Mouse (Mus musculus) heart, embryonic 11.5 days (tissue): ENCODE results near the gene Nkain2. TPM values are rescaled to one million over a fixed set of nuclear protein-coding genes. Genes with fewer than 3 reads are reported as not detected.

Experiments
- ATAC-seq: fragments of 200-750 bp; cut with Nextera tagmentation; replicated peaks from 2 replicates; pipeline ENCODE4 v1.8.0; 2017; ENCODE audit warnings: moderate library complexity; ENCODE audit not compliant: insufficient number of reproducible peaks, low FRiP score, low TSS enrichment
- H3K27ac ChIP-seq: fragments of 300-500 bp; sonication (generic); 2 replicates; pipeline ENCODE4 v1.5.1; 2014; ENCODE audit warnings: mild to moderate bottlenecking, low read depth, low read length
- H3K27me3 ChIP-seq: fragments of 300-500 bp; sonication (generic); 2 replicates; pipeline ENCODE4 v1.6.1; 2014; ENCODE audit warnings: mild to moderate bottlenecking, low read length, mixed read lengths; ENCODE audit not compliant: control insufficient read depth, insufficient read depth
- H3K36me3 ChIP-seq: fragments of 300-500 bp; sonication (generic); 2 replicates; pipeline ENCODE4 v1.6.1; 2014; ENCODE audit warnings: mild to moderate bottlenecking, low read length, moderate library complexity, mixed read lengths; ENCODE audit not compliant: control insufficient read depth, insufficient read depth
- H3K4me1 ChIP-seq: fragments of 300-500 bp; sonication (generic); 2 replicates; pipeline ENCODE4 v1.6.1; 2014; ENCODE audit warnings: low read length; ENCODE audit not compliant: control insufficient read depth, insufficient read depth
- H3K4me2 ChIP-seq: fragments of 300-500 bp; sonication (generic); 2 replicates; pipeline ENCODE4 v1.6.1; 2014; ENCODE audit warnings: mild to moderate bottlenecking, moderate library complexity
- H3K4me3 ChIP-seq: fragments of 300-500 bp; sonication (generic); 2 replicates; pipeline ENCODE4 v1.5.1; 2014; ENCODE audit warnings: low read depth, low read length
- H3K9ac ChIP-seq: fragments of 300-500 bp; sonication (generic); 2 replicates; pipeline ENCODE4 v1.6.1; 2014; ENCODE audit warnings: mild to moderate bottlenecking, low read depth, low read length, moderate library complexity
- H3K9me3 ChIP-seq: fragments of 300-500 bp; sonication (generic); replicated peaks from 2 replicates; pipeline ENCODE4 v1.6.1; 2016; ENCODE audit warnings: low read length; ENCODE audit not compliant: control insufficient read depth
- WGBS: fragments of 180-500 bp; shearing (Covaris S2); extraction: QIAGEN DNeasy Blood & Tissue Kit; methylation state at CpG from one replicate; pipeline ENCODE4 v1.1.7; 2014; ENCODE audit not compliant: insufficient replicate concordance; 5-methylcytosine and 5-hydroxymethylcytosine counted together
- polyA plus RNA-seq: library from polyadenylated mRNA; unstranded; fragments of >200 nt; fragmentation: Nextera tagmentation; extraction: Ambion mirVana; gene quantifications from 2 replicates; pipeline ENCODE4 v1.2.1, GENCODE M21; 2014

Nkain2 gene
- polyA plus RNA-seq, 1 experiment from 2014 or later, result 0.76 TPM

DNA sequence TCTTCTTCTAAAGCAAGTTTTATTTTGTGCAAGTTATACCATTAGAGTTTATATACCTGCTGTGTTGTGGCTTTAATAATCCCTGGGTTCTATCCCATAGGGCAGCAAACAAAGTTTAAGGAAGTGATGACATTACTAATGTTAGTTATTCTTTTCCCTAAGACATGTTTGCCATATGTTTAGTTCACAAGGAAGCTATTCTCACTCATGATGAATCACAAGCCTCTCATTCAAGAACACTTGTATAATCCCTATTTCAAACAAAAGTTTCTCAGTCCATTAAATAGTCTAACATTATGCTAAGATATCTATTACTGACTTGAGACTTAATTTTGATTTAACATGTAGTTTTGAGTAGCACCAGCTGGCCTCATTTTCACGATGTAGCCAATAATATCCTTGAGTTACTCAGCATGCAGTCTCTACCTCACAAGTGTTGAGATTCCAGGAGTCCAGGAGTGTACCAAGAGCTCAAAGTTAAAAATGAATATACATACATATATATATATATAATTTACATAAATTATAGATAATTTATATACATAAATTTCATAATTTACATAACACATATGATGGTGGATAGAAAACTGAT is 395.6 kb downstream of the Nkain2 start:
- Histone ChIP-seq H3K36me3 (no peaks in the 10 kb centered on the region), H3K4me1 (no peaks in the 10 kb centered on the region), H3K9ac (no peak overlapping the region), H3K4me3 (no peak overlapping the region), H3K27me3 (no peaks in the 10 kb centered on the region), H3K9me3 (no peaks in the 10 kb centered on the region), H3K4me2 (no peak overlapping the region), H3K27ac (no peak overlapping the region)
- 75% methylated on average over 1 of the region's 1 CpGs for WGBS
- ATAC-seq, result no peak

- WGBS, result 55% methylated on average over 1 of the region's 1 CpGs
- Histone ChIP-seq H3K4me2 (no peak overlapping the region), H3K9me3 (no peaks in the 10 kb centered on the region), H3K27me3 (no peaks in the 10 kb centered on the region), H3K4me1 (no peaks in the 10 kb centered on the region), H3K27ac (no peak overlapping the region), H3K9ac (no peak overlapping the region), H3K36me3 (no peaks in the 10 kb centered on the region), H3K4me3 (no peak overlapping the region)
- no peak for ATAC-seq
Observed at GRCm38 (mm10) chr10:32493600-32493999, 396.7 kb downstream of the Nkain2 start.

DNA sequence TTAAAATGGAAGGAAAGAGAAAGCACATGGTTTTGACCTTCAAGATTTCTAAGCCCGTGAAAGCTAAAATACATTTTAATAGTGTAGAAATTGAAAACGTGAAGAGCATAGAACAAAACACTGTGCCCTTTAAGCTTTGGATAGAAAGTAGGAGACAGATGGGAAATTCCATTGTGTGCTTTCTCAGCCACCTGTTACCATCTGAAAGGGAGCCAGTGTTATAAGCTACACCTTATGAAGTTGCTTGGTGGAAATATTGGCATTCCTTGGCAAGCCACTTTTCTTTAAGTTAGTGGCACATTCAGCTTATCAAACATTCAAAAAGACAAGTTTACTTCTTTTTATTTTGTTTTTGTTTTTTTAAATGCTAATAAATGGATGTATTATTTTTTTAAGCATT is 427.5 kb downstream of the Nkain2 start:
- H3K27me3 ChIP-seq, result no peaks in the 10 kb centered on the region
- no peaks in the 10 kb centered on the region for H3K4me1 ChIP-seq
- H3K4me3 ChIP-seq, result no peak overlapping the region
- ATAC-seq, result no peak
- no peaks in the 10 kb centered on the region for H3K9me3 ChIP-seq
- no peaks in the 10 kb centered on the region for H3K36me3 ChIP-seq
- no peak overlapping the region for H3K27ac ChIP-seq
- no peak overlapping the region for H3K4me2 ChIP-seq
- WGBS, result 79% methylated on average over 2 of the region's 2 CpGs
- no peak overlapping the region for H3K9ac ChIP-seq

DNA sequence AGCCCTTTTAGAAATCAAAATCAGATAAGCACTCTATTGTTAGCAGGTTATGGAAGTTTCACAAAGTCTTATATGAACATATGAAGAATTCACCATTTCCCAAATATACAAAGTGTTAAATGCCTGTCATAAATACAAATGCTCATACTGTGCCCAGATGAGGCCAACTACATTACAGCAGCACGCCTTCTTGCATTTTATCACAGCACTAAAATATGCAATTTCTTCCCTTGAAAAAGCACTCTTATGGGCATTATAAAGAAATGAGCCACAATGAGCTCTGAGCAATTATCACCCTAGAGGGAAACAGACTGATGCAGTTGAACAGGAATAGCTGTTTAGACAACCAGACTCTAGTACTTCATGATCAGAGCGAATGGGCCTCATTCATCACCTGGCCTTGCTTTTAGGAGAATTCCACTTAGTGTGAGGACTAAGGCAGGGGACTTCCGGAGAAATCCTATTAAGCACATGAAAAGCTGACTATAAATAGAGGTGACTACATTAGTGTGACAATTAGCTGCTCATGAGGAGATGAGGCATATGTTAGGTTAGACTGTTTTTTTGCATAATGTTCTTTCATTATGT is 450.2 kb downstream of the Nkain2 start:
- H3K9ac ChIP-seq, result no peak overlapping the region
- no peaks in the 10 kb centered on the region for H3K9me3 ChIP-seq
- no peak overlapping the region for H3K4me3 ChIP-seq
- no peak overlapping the region for H3K27ac ChIP-seq
- no peaks in the 10 kb centered on the region for H3K27me3 ChIP-seq
- 66% methylated on average over 3 of the region's 3 CpGs for WGBS
- ATAC-seq, result no peak
- no peaks in the 10 kb centered on the region for H3K36me3 ChIP-seq
- no peak overlapping the region for H3K4me2 ChIP-seq
- no peaks in the 10 kb centered on the region for H3K4me1 ChIP-seq

DNA sequence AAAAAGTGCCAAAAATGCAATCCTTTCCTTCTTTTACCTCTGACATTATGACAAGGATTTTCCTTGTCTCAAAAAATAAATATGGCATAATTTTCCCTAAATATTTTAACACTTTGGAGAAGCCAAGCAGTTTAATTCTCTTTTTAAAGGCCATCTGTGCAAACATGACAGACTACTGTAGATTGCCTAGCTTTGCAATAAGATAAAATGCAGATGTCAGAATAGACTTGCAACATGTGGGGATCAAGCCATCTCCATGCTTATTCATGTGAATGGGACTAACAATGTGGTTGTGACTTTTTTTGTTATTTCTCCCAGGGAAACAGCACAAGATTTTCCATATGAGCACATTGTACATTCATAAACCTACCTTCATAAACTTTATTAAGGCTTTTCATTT is 476.0 kb downstream of the Nkain2 start:
- Histone ChIP-seq H3K4me2 (no peak overlapping the region), H3K9ac (no peak overlapping the region), H3K36me3 (no peaks in the 10 kb centered on the region), H3K27me3 (no peaks in the 10 kb centered on the region), H3K4me3 (no peak overlapping the region), H3K27ac (no peak overlapping the region), H3K4me1 (no peaks in the 10 kb centered on the region), H3K9me3 (no peaks in the 10 kb centered on the region)
- ATAC-seq, result no peak

DNA sequence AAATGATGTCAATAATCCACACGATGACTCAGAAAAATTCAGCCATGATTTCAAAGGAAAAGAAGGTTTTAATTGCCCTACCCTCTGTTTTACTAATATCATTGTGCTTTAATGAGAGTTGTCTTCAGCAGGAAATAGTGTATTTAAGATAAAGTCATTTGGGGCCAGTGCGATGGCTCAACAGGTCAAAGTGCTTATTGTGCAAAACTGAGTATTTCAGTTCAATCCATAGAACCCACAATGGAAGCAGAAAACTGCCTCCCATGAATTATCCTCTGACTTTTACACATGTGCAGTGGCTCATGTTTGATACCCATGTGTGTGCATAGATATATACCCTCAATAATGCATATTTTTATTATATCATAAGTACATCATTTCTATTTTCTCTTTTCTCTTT is 478.9 kb downstream of the Nkain2 start:
- WGBS, result 89% methylated on average over 2 of the region's 2 CpGs
- H3K27ac ChIP-seq, result no peak overlapping the region
- H3K9ac ChIP-seq, result no peak overlapping the region
- H3K27me3 ChIP-seq, result no peaks in the 10 kb centered on the region
- no peak overlapping the region for H3K4me2 ChIP-seq
- H3K36me3 ChIP-seq, result no peaks in the 10 kb centered on the region
- no peak for ATAC-seq
- H3K4me3 ChIP-seq, result no peak overlapping the region
- H3K9me3 ChIP-seq, result no peaks in the 10 kb centered on the region
- H3K4me1 ChIP-seq, result no peaks in the 10 kb centered on the region

- ATAC-seq, result no peak
- Histone ChIP-seq H3K9me3 (no peaks in the 10 kb centered on the region), H3K27me3 (no peaks in the 10 kb centered on the region), H3K36me3 (no peaks in the 10 kb centered on the region), H3K4me2 (no peak overlapping the region), H3K4me1 (no peaks in the 10 kb centered on the region), H3K4me3 (no peak overlapping the region), H3K9ac (no peak overlapping the region), H3K27ac (no peak overlapping the region)
- 72% methylated on average over 1 of the region's 1 CpGs for WGBS
Observed at GRCm38 (mm10) chr10:32400961-32401360, 489.3 kb downstream of the Nkain2 start.

DNA sequence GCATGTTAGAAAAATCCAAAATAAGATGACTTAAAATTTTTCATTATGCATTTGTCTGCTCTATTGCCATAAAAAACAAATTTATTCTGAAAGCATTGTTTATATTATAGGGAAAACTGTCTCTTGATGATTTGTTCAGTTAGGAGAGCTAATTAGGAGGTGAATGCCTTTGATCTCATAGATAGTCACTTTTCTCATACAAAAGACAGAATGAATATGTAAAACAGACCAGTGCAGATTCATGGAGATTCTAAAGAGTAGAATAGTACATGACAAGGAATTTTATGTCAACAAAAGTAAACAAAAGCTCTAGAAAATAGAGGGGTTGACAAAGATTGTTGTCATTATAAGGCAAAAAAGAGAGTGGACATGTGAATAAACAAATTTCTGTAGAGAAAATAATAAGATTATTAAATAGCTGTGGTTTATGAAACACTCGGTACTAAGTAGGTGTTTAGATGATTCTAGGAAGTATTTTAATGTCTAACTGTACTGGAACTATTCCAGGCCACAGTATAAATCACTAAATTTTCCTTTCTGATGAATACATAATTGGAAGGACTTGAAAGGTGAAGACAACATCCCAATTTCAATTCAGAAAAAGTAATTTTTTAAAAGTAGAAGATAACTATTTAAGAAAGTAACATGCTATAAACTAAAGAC is 496.3 kb downstream of the Nkain2 start:
- H3K9ac ChIP-seq, result no peak overlapping the region
- no peak overlapping the region for H3K27ac ChIP-seq
- no peaks in the 10 kb centered on the region for H3K36me3 ChIP-seq
- H3K4me3 ChIP-seq, result no peak overlapping the region
- no peak overlapping the region for H3K4me2 ChIP-seq
- H3K27me3 ChIP-seq, result no peaks in the 10 kb centered on the region
- WGBS, result 73% methylated on average over 1 of the region's 1 CpGs
- no peaks in the 10 kb centered on the region for H3K4me1 ChIP-seq
- H3K9me3 ChIP-seq, result no peaks in the 10 kb centered on the region
- ATAC-seq, result no peak

GRCm38 (mm10) chr10:32393326-32393725 is 496.9 kb downstream of the Nkain2 start:
- ATAC-seq, result no peak
- Histone ChIP-seq H3K9ac (no peak overlapping the region), H3K36me3 (no peaks in the 10 kb centered on the region), H3K9me3 (no peaks in the 10 kb centered on the region), H3K4me2 (no peak overlapping the region), H3K4me3 (no peak overlapping the region), H3K4me1 (no peaks in the 10 kb centered on the region), H3K27ac (no peak overlapping the region), H3K27me3 (no peaks in the 10 kb centered on the region)
- 77% methylated on average over 1 of the region's 1 CpGs for WGBS
